Mouse (Mus musculus) heart, postnatal 0 days (tissue): ENCODE results near the gene Tango2.

Source experiments
- CTCF ChIP-seq: IDR thresholded peaks from 2 replicates; pipeline ENCODE4 v1.5.1; 2016; ENCODE audit warnings: antibody characterized with exemption, control low read depth, low read depth
- EP300 ChIP-seq: IDR thresholded peaks from 2 replicates; pipeline ENCODE4 v1.6.1; 2016; ENCODE audit warnings: antibody characterized with exemption, low read depth

DNA sequence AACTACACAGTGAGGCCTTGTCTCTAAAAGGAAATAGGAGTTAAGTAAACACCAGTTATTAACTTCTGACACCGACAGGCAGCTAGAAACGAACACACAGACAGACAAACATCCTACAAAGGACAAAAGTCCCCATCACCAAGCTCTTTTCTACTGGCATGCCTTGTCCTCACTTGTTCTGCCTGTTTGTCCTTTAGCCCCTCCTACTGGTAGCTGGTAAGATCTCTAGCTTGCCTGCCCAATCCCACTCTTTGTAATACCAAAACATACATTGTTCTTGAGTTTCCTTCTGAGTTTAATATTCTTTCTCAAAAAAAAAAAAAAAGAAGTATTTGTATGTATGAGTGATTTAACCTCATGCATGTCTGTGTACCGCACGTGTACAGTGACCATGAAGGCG lies 79.7 kb downstream of the Tango2 start:
- TF ChIP-seq EP300: no peak
- peak; percentile 40 for TF ChIP-seq CTCF
